Mouse (Mus musculus) erythroblast, embryonic 14.5 days (primary cell): ENCODE data around the gene Pgp.

Experiments
- GATA1 ChIP-seq: IDR thresholded peaks from 2 replicates; pipeline ENCODE4 v1.6.1; 2012; ENCODE audit warnings: low read length, inconsistent platforms, mixed read lengths
- TAL1 ChIP-seq: IDR thresholded peaks from 3 replicates; pipeline ENCODE4 v1.6.1; 2012; ENCODE audit warnings: low read length, inconsistent platforms, mixed read lengths

DNA sequence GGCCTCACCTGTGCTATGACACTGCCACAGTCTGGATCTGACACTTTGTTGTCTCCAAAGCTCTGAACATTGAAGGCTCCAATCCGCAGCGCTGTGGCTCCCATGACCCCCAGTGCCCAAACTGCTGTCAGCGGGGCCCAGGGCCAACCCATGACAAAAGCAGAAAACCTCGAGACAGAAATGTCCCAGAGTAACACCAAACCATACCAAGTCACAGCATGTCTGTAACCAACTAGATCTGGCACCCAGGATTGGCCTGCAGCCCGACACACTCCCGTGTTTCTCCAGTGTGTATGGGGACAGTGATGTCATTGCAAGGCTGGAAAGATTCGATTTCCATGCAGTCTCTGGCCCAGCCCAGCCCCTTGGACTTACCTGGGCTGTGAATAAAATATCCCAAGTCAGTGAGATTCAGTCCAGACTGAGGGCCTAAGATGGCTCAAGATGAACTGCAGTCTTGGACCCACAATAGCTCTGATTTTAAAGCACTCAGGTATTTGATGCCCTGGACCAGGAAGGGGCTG, 27.5 kb upstream of the Pgp start, which contains the start of gene Dnase1l2:
- no peak for TF ChIP-seq GATA1
- no peak for TF ChIP-seq TAL1
